Comparison of ENCODE assay signal across 19 mouse cellular contexts in genomic region chr4:135884531-135884930, GRCm38 (mm10). TPM values are rescaled to one million over a fixed set of nuclear protein-coding genes. Genes with fewer than 3 reads are reported as not detected.
DNase-seq lines count a peak whose midpoint lies in the region.
"Had no signal": no experiment of that assay in that cellular context is flagged by ENCODE, and none has a peak within 500 bp of the region (broad histone marks: within the 10 kb centered on the region; RNA-seq: fewer than 3 reads in every experiment).

No protein-coding gene starts in this region.

- H3K27ac ChIP-seq in heart, embryonic 10.5 days = peak overlapping the region; percentile 52; the same call in 1 of the 2 replicates
- H3K27ac ChIP-seq: embryonic facial prominence, embryonic 13.5 days; heart, embryonic 15.5 days; hindbrain, embryonic 13.5 days; limb, embryonic 13.5 days; midbrain, embryonic 13.5 days had no signal

- WGBS in heart, embryonic 10.5 days = 68% methylated on average over 6 of the region's 6 CpGs

- intact Hi-C loops in heart, postnatal 36 days (cut with DNase I) = no loop called here
- intact Hi-C loops in gastrocnemius, postnatal 36 days (cut with DNase I) = no loop called here

- H3K36me3 ChIP-seq in heart, embryonic 10.5 days = no peaks in the 10 kb centered on the region
- H3K36me3 ChIP-seq: embryonic facial prominence, embryonic 13.5 days; heart, embryonic 15.5 days; hindbrain, embryonic 13.5 days; limb, embryonic 13.5 days; midbrain, embryonic 13.5 days had no signal

- no peak for DNase-seq in heart, embryonic 10.5 days (ENCODE audit: low spot score)
- no peak for DNase-seq in heart, postnatal 36 days
- DNase-seq in testis, postnatal 10 days (ENCODE audit: low spot score) = peak; percentile 44
- DNase-seq in testis, postnatal 14 days (ENCODE audit: low spot score) = no peak
- DNase-seq in embryo, embryonic 11 days = peak; percentile 52
- peak; percentile 89 for DNase-seq in retina, postnatal 1 day
- no peak for DNase-seq in gastrocnemius, postnatal 36 days
- DNase-seq: adrenal gland, adult 8-10 months; B cell, adult 2 months; cerebellum, adult 9-10 months; kidney, adult 11 months; liver, postnatal 0 days; lung, postnatal 36 days had no signal

- H3K27me3 ChIP-seq in heart, embryonic 10.5 days (ENCODE audit: insufficient read depth, poor library complexity, severe bottlenecking) = no peaks in the 10 kb centered on the region
- H3K27me3 ChIP-seq: embryonic facial prominence, embryonic 13.5 days; heart, embryonic 15.5 days; hindbrain, embryonic 13.5 days; limb, embryonic 13.5 days; midbrain, embryonic 13.5 days had no signal

- peaks cover 20% of the 10 kb centered on the region for H3K4me1 ChIP-seq in heart, embryonic 10.5 days
- H3K4me1 ChIP-seq: midbrain, embryonic 13.5 days had no signal

- H3K9me3 ChIP-seq in heart, embryonic 10.5 days = no peaks in the 10 kb centered on the region
- H3K9me3 ChIP-seq: embryonic facial prominence, embryonic 13.5 days; heart, embryonic 15.5 days; hindbrain, embryonic 13.5 days; limb, embryonic 13.5 days; midbrain, embryonic 13.5 days had no signal

- no peak overlapping the region for H3K4me3 ChIP-seq in heart, embryonic 10.5 days
- H3K4me3 ChIP-seq: embryonic facial prominence, embryonic 13.5 days; heart, embryonic 15.5 days; hindbrain, embryonic 13.5 days; limb, embryonic 13.5 days; midbrain, embryonic 13.5 days; myocyte had no signal

RNA-seq across cellular contexts. Expression of gene Cnr2, which starts 10.7 kb away (rescaled TPM):
- polyA plus RNA-seq in heart, embryonic 10.5 days (2016; fragmentation: Nextera tagmentation; extraction: Ambion mirVana) = 0.60 and 1.4 TPM in 2 replicates
- total RNA-seq in heart, postnatal 36 days (2021) = under 1 TPM; 0.49 to 0.50 TPM
- under 1 TPM; 0.07 to 0.08 TPM for total RNA-seq in gastrocnemius, postnatal 36 days (2021)
- polyA plus RNA-seq: myocyte had no signal

RNA-seq across cellular contexts. Expression of gene Pnrc2, which starts 10.9 kb away (rescaled TPM):
- 121 and 150 TPM in 2 replicates for polyA plus RNA-seq in heart, embryonic 10.5 days (2016; fragmentation: Nextera tagmentation; extraction: Ambion mirVana)
- 10 to 100 TPM; 59.2 to 63.5 TPM for total RNA-seq in heart, postnatal 36 days (2021)
- total RNA-seq in gastrocnemius, postnatal 36 days (2021) = 10 to 100 TPM; 25.4 to 31.2 TPM

RNA-seq across cellular contexts. Expression of gene Srsf10, which starts 29.0 kb away (rescaled TPM):
- 188 and 227 TPM in 2 replicates for polyA plus RNA-seq in heart, embryonic 10.5 days (2016; fragmentation: Nextera tagmentation; extraction: Ambion mirVana)
- total RNA-seq in heart, postnatal 36 days (2021) = 10 to 100 TPM; 37.1 to 45.6 TPM
- 10 to 100 TPM; 23.7 to 23.9 TPM for total RNA-seq in gastrocnemius, postnatal 36 days (2021)

RNA-seq across cellular contexts. Expression of gene Fuca1, which starts 36.0 kb away (rescaled TPM):
- 44.2 and 51.2 TPM in 2 replicates for polyA plus RNA-seq in heart, embryonic 10.5 days (2016; fragmentation: Nextera tagmentation; extraction: Ambion mirVana)
- 10 to 100 TPM; 31.0 to 31.4 TPM for total RNA-seq in heart, postnatal 36 days (2021)
- 10 to 100 TPM; 16.4 to 18.7 TPM for total RNA-seq in gastrocnemius, postnatal 36 days (2021)

Comparison
In these comparisons a context has a peak if more than half of its experiments do, and no peak if none do; other contexts are left out.
1. DNase-seq: peak in testis, postnatal 10 days (single experiment), embryo, embryonic 11 days (single experiment) and retina, postnatal 1 day (single experiment); none in heart, embryonic 10.5 days (single experiment), heart, postnatal 36 days (0 of 2), testis, postnatal 14 days (single experiment) and gastrocnemius, postnatal 36 days (0 of 2).